Mouse (Mus musculus) limb, embryonic 15.5 days (tissue): ENCODE data around the gene Ppp1r12a. TPM values are rescaled to one million over a fixed set of nuclear protein-coding genes. Genes with fewer than 3 reads are reported as not detected.

ENCODE experiments used
- ATAC-seq: fragments of 200-750 bp; cut with Nextera tagmentation; 2 replicates; pipeline ENCODE4 v1.8.0; 2017; ENCODE audit warnings: low read depth, moderate TSS enrichment; ENCODE audit not compliant: insufficient number of reproducible peaks, low FRiP score, low TSS enrichment
- H3K27ac ChIP-seq: fragments of 300-500 bp; sonication (generic); 2 replicates; pipeline ENCODE4 v1.5.1; 2015; ENCODE audit warnings: moderate library complexity, mild to moderate bottlenecking, inconsistent platforms
- H3K27me3 ChIP-seq: fragments of 300-500 bp; sonication (generic); 2 replicates; pipeline ENCODE4 v1.6.1; 2015; ENCODE audit warnings: inconsistent platforms
- H3K36me3 ChIP-seq: fragments of 300-500 bp; sonication (generic); 2 replicates; pipeline ENCODE4 v1.6.1; 2015; ENCODE audit warnings: inconsistent platforms
- H3K4me1 ChIP-seq: fragments of 300-500 bp; sonication (generic); 2 replicates; pipeline ENCODE4 v1.6.1; 2015; ENCODE audit warnings: inconsistent platforms
- H3K4me2 ChIP-seq: fragments of 300-500 bp; sonication (generic); 2 replicates; pipeline ENCODE4 v1.6.1; 2015; ENCODE audit warnings: mild to moderate bottlenecking, inconsistent platforms
- H3K4me3 ChIP-seq: fragments of 300-500 bp; sonication (generic); 2 replicates; pipeline ENCODE4 v1.5.1; 2015; ENCODE audit warnings: mild to moderate bottlenecking, inconsistent platforms
- H3K9ac ChIP-seq: fragments of 300-500 bp; sonication (generic); 2 replicates; pipeline ENCODE4 v1.6.1; 2015; ENCODE audit warnings: inconsistent platforms
- H3K9me3 ChIP-seq: fragments of 300-500 bp; sonication (generic); 2 replicates; pipeline ENCODE4 v1.6.1; 2016; ENCODE audit warnings: inconsistent platforms
- WGBS: fragments of 180-500 bp; shearing (Covaris S2); methylation state at CpG from one replicate; pipeline ENCODE4 v1.1.7; 2015; 5-methylcytosine and 5-hydroxymethylcytosine counted together
- polyA plus RNA-seq: library from polyadenylated mRNA; unstranded; fragments of >200 nt; fragmentation: Nextera tagmentation; extraction: Ambion mirVana; gene quantifications from 2 replicates; pipeline ENCODE4 v1.2.1, GENCODE M21; 2015

Ppp1r12a gene
- polyA plus RNA-seq, 1 experiment from 2014 or later = 72.2 TPM

- no peak for ATAC-seq
- H3K4me2 ChIP-seq = no peak overlapping the region
- H3K9me3 ChIP-seq = no peaks in the 10 kb centered on the region
- H3K4me3 ChIP-seq = no peak overlapping the region
- no peak overlapping the region for H3K9ac ChIP-seq
- 58% methylated on average over 8 of the region's 8 CpGs for WGBS
- H3K27me3 ChIP-seq = no peaks in the 10 kb centered on the region
- H3K4me1 ChIP-seq = 0 out of 2 replicates have a peak, but pooled peaks cover 4% of the 10 kb centered on the region
- no peaks in the 10 kb centered on the region for H3K36me3 ChIP-seq
- no peak overlapping the region for H3K27ac ChIP-seq
Measured at GRCm38 (mm10) chr10:108184763-108185162, 22.8 kb downstream of the Ppp1r12a start.

DNA sequence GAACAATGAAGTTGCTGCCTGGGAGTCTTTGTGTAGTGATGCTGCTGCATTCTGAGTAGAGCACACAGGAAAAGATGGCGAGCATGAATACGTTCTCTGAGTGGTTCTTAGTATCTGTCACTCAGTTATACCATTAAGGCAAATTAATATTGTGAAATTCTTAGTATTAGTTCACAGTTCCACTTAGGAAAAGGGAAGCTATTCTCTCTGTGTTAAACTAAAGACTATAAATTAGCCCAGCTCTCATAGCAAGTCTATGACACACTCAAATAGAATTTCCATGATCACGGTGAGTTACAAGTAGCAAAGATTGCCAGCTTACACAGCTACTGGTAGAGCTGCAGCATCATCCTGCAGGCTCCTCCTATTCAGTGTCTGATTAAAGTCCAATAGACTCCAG is 23.3 kb downstream of the Ppp1r12a start:
- no peak for ATAC-seq
- Histone ChIP-seq H3K27me3 (no peaks in the 10 kb centered on the region), H3K9ac (no peak overlapping the region), H3K4me1 (0 out of 2 replicates have a peak, but pooled peaks cover 4% of the 10 kb centered on the region), H3K4me3 (no peak overlapping the region), H3K27ac (no peak overlapping the region), H3K9me3 (no peaks in the 10 kb centered on the region), H3K36me3 (no peaks in the 10 kb centered on the region), H3K4me2 (no peak overlapping the region)
- 81% methylated on average over 3 of the region's 3 CpGs for WGBS

DNA sequence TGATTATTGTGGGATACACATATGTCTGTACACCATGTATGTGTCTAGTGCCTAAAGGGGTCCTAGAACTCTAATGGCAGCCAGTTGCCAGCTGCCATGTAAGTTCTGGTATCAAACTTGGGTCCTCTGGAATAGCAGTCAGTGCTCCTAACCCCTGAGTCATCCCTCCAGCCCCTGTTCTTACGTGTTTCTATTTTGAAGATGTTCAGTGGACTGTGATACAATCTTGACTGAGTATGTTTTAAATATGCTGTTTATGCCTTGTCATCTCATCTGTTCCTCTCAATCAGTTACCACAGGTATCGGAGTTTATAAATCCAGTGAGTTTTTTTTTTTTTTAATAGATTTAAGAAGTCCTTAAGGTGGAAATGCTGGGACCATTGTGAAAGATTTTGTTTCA is 27.3 kb downstream of the Ppp1r12a start:
- Histone ChIP-seq H3K9me3 (no peaks in the 10 kb centered on the region), H3K27ac (no peak overlapping the region), H3K4me1 (0 out of 2 replicates have a peak, but pooled peaks cover 4% of the 10 kb centered on the region), H3K4me3 (no peak overlapping the region), H3K4me2 (no peak overlapping the region), H3K36me3 (no peaks in the 10 kb centered on the region), H3K9ac (no peak overlapping the region), H3K27me3 (no peaks in the 10 kb centered on the region)
- WGBS = 86% methylated on average over 2 of the region's 2 CpGs
- ATAC-seq = no peak

- Histone ChIP-seq H3K4me3 (no peak overlapping the region), H3K9ac (no peak overlapping the region), H3K4me2 (no peak overlapping the region), H3K27me3 (no peaks in the 10 kb centered on the region), H3K4me1 (no peaks in the 10 kb centered on the region), H3K27ac (no peak overlapping the region), H3K36me3 (no peaks in the 10 kb centered on the region), H3K9me3 (no peaks in the 10 kb centered on the region)
- 85% methylated on average over 3 of the region's 3 CpGs for whole genome bisulfite sequencing
- no peak for ATAC-seq
Measured at GRCm38 (mm10) chr10:108189986-108190385, 28.0 kb downstream of the Ppp1r12a start.

DNA sequence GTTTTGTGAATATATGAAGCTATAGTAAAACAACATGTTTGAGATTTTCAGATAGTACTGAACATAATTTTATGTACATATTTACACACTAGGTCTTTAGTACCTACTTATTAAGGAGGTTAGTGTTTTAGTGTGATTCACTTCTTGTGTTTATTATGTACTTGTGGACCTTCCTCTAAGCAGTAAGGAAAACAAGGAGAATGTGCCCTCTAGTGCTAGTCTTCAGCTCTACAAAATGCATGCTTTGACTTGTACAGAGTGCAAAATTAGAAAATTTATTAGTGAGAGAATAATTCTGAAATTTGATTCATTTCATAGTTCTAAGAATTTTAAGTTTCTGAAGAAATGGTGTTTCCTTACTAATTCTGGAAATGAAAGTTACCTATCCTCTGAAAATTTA is 28.6 kb downstream of the Ppp1r12a start:
- no peak overlapping the region for H3K9ac ChIP-seq
- H3K9me3 ChIP-seq = no peaks in the 10 kb centered on the region
- no peak overlapping the region for H3K4me3 ChIP-seq
- no peaks in the 10 kb centered on the region for H3K27me3 ChIP-seq
- H3K4me2 ChIP-seq = no peak overlapping the region
- no peaks in the 10 kb centered on the region for H3K4me1 ChIP-seq
- H3K36me3 ChIP-seq = no peaks in the 10 kb centered on the region
- no peak overlapping the region for H3K27ac ChIP-seq
- ATAC-seq = no peak

GRCm38 (mm10) chr10:108191381-108191787 is 29.4 kb downstream of the Ppp1r12a start:
- H3K4me3 ChIP-seq = no peak overlapping the region
- no peak overlapping the region for H3K4me2 ChIP-seq
- H3K9me3 ChIP-seq = no peaks in the 10 kb centered on the region
- H3K4me1 ChIP-seq = no peaks in the 10 kb centered on the region
- ATAC-seq = no peak
- H3K36me3 ChIP-seq = no peaks in the 10 kb centered on the region
- no peaks in the 10 kb centered on the region for H3K27me3 ChIP-seq
- no peak overlapping the region for H3K9ac ChIP-seq
- H3K27ac ChIP-seq = no peak overlapping the region
- 72% methylated on average over 8 of the region's 8 CpGs for WGBS

- H3K36me3 ChIP-seq = no peaks in the 10 kb centered on the region
- no peak for ATAC-seq
- no peaks in the 10 kb centered on the region for H3K9me3 ChIP-seq
- no peaks in the 10 kb centered on the region for H3K4me1 ChIP-seq
- H3K9ac ChIP-seq = no peak overlapping the region
- H3K4me2 ChIP-seq = no peak overlapping the region
- H3K27ac ChIP-seq = no peak overlapping the region
- no peaks in the 10 kb centered on the region for H3K27me3 ChIP-seq
- H3K4me3 ChIP-seq = no peak overlapping the region
- WGBS = 38% methylated on average over 2 of the region's 2 CpGs
Measured at GRCm38 (mm10) chr10:108192306-108192705, 30.3 kb downstream of the Ppp1r12a start.

DNA sequence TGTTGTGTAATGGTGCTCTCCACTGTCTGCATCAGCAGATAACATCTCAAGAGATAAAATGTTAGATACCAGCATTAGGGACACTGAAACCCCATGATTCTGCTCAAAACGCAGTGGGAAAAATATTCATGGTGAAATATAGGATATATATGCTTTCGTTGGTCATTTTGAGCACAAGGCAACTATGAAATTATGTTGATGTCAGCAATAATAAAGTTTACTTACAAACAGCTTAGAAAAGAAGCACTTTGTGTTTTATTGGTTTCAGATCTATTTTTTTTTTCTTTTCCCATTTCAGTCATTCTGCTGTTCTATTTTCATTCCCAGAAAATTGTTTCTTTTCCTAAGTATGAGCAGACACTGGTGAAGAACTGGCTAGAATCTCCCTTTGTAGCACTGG is 34.1 kb downstream of the Ppp1r12a start:
- Histone ChIP-seq H3K9me3 (no peaks in the 10 kb centered on the region), H3K36me3 (peaks cover 8% of the 10 kb centered on the region; the same call in 1 of the 2 replicates), H3K27ac (no peak overlapping the region), H3K9ac (no peak overlapping the region), H3K4me1 (no peaks in the 10 kb centered on the region), H3K4me3 (no peak overlapping the region), H3K27me3 (no peaks in the 10 kb centered on the region), H3K4me2 (no peak overlapping the region)
- ATAC-seq = no peak
- WGBS = 88% methylated on average over 2 of the region's 2 CpGs

DNA sequence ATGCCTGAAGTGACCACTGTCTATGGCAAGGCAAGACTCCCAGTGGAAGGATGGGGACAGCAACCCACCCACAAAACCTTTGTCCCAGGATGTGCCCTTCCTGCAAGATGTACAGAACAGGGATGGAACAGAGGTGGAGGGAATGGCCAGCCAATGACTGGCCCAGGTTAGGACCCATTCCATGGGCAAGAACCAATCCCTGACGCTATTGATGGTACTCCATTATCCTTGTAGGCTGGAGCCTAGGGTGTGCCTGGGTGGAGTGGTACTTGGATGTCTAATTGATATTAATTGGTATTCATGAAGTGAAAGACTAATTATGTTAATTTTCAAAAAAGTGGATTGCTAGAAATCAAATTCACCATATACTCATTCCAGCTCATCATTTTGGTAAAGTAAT is 35.5 kb downstream of the Ppp1r12a start:
- WGBS = 94% methylated on average over 1 of the region's 1 CpGs
- no peak overlapping the region for H3K4me3 ChIP-seq
- no peak overlapping the region for H3K27ac ChIP-seq
- H3K9me3 ChIP-seq = no peaks in the 10 kb centered on the region
- H3K27me3 ChIP-seq = no peaks in the 10 kb centered on the region
- H3K4me1 ChIP-seq = no peaks in the 10 kb centered on the region
- no peak for ATAC-seq
- H3K9ac ChIP-seq = no peak overlapping the region
- H3K36me3 ChIP-seq = peaks cover 8% of the 10 kb centered on the region; the same call in 1 of the 2 replicates
- no peak overlapping the region for H3K4me2 ChIP-seq

DNA sequence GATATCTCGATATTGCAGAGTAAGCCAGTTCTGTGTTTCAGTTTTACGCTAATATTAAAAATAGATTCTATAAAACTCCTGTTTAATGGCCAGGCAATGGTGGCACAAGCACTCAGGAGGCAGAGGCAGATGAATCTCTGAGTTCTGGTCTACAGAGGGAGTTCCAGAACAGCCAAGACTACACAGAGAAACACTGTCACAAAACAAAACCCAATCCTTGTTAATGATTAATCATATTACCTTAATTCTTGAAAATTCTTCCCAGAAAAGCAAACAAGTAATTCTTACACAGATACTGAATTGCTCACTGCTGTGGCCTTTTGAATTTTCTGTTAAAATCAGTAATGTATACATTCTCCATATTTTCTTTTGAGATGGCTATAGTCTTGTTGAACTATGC is 37.0 kb downstream of the Ppp1r12a start:
- WGBS = 84% methylated on average over 2 of the region's 2 CpGs
- H3K4me3 ChIP-seq = no peak overlapping the region
- no peak for ATAC-seq
- H3K9me3 ChIP-seq = no peaks in the 10 kb centered on the region
- no peaks in the 10 kb centered on the region for H3K27me3 ChIP-seq
- no peak overlapping the region for H3K4me2 ChIP-seq
- no peak overlapping the region for H3K9ac ChIP-seq
- peaks cover 8% of the 10 kb centered on the region; the same call in 1 of the 2 replicates for H3K36me3 ChIP-seq
- no peak overlapping the region for H3K27ac ChIP-seq
- no peaks in the 10 kb centered on the region for H3K4me1 ChIP-seq

DNA sequence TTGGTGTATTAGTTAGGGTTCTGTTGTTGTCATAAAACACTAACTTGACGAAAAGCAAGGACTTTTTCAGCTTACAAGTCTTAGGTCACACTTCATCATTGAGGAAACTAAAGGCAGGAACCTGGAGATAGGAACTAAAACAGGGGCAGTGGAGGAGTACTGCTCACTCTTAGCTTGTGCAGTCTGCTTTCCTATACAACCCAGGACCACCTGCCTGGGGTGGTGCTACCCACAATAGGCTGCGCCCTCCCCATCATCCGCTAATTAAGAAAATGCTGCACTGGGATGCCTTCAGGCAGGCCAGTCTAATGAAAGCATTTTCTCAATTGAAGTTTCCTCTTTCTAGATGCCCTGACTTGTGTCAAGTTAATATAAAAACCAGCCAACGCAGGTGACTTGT is 40.1 kb downstream of the Ppp1r12a start:
- Histone ChIP-seq H3K36me3 (peaks cover 8% of the 10 kb centered on the region; the same call in 1 of the 2 replicates), H3K27me3 (no peaks in the 10 kb centered on the region), H3K4me1 (no peaks in the 10 kb centered on the region), H3K4me2 (no peak overlapping the region), H3K9ac (no peak overlapping the region), H3K4me3 (no peak overlapping the region), H3K9me3 (no peaks in the 10 kb centered on the region), H3K27ac (no peak overlapping the region)
- ATAC-seq = no peak
- 72% methylated on average over 4 of the region's 4 CpGs for WGBS

DNA sequence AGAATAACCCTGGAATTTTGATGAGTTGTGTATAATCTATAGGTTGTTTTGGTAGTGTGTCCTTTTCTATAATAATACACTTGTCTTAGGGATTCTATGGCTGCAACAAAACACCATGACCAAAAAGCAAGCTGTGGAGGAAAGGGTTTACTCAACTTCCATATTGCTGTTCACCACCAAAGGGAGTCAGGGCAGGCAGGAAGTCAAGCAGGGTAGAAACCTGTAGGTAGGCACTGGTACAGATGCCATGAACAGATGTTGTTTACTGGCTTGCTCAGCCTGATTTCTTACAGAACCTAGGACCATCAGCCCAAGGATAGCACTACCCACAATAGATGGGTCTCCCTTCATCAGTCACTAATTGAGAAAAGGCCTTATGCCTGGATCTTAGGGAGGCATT is 41.4 kb downstream of the Ppp1r12a start:
- no peak for ATAC-seq
- H3K36me3 ChIP-seq = peaks cover 8% of the 10 kb centered on the region; the same call in 1 of the 2 replicates

GRCm38 (mm10) chr10:108209396-108209795 is 47.4 kb downstream of the Ppp1r12a start:
- H3K27me3 ChIP-seq = no peaks in the 10 kb centered on the region
- H3K4me2 ChIP-seq = no peak overlapping the region
- no peak overlapping the region for H3K4me3 ChIP-seq
- H3K4me1 ChIP-seq = no peaks in the 10 kb centered on the region
- ATAC-seq = no peak
- H3K27ac ChIP-seq = no peak overlapping the region
- 89% methylated on average over 5 of the region's 5 CpGs for WGBS
- H3K9me3 ChIP-seq = no peaks in the 10 kb centered on the region
- no peaks in the 10 kb centered on the region for H3K36me3 ChIP-seq
- H3K9ac ChIP-seq = no peak overlapping the region

More for the DNA sequence above, 41.4 kb downstream of the Ppp1r12a start:
- H3K4me3 ChIP-seq = no peak overlapping the region
- H3K9ac ChIP-seq = no peak overlapping the region
- no peaks in the 10 kb centered on the region for H3K27me3 ChIP-seq
- no peak overlapping the region for H3K4me2 ChIP-seq
- no peak overlapping the region for H3K27ac ChIP-seq
- no peaks in the 10 kb centered on the region for H3K4me1 ChIP-seq
- H3K9me3 ChIP-seq = no peaks in the 10 kb centered on the region
